Mouse (Mus musculus): ENCODE measurements at regions not wholly inside any gene's neighbourhood (a gene's known extent, or its start where the extent isn't known, plus 50 kb on each side); places are given as distances from the start of the nearest gene placed in this dataset.
A peak's percentile ranks its signal among the peaks of the same experiment; 100 is the strongest.
"Not testable (repeated sequence)": the region's sequence is repeated elsewhere in the genome, so short reads cannot be mapped to it uniquely, and the experiment has no call there.

DNA sequence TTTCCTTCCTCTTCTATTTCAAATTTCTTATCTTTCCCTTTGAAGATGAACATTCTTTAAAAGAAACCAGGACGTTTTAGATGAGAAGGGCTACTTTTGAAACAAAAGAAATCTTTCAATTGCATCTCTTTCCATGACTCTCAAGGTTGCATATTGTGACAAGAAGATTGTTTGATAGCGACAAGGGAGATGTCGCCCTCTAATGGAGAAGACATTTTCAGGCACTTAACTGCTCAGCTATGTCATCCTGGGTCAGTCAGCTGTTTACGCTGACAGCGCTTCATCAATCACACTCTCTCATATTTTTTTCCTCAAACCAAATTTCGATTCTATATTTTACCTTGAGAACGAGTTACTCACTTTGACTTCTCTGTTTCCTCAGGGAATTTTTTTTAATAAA is 122.2 kb upstream of the Nabp1 start:
- no peak for DNase-seq (ENCODE audit: low read depth, low spot score)

GRCm38 (mm10) chr1:51596935-51597820 is 119.0 kb upstream of the Nabp1 start:
- peak; percentile 90 for DNase-seq (ENCODE audit: low read depth, low spot score)

GRCm38 (mm10) chr1:51594666-51595065 is 116.4 kb upstream of the Nabp1 start:
- DNase-seq (ENCODE audit: low read depth, low spot score): no peak

- DNase-seq (ENCODE audit: low read depth, low spot score): no peak
Observed at GRCm38 (mm10) chr1:51593621-51594441, 115.6 kb upstream of the Nabp1 start.

GRCm38 (mm10) chr1:51591886-51592285 is 113.7 kb upstream of the Nabp1 start:
- DNase-seq (ENCODE audit: low read depth, low spot score): no peak

DNA sequence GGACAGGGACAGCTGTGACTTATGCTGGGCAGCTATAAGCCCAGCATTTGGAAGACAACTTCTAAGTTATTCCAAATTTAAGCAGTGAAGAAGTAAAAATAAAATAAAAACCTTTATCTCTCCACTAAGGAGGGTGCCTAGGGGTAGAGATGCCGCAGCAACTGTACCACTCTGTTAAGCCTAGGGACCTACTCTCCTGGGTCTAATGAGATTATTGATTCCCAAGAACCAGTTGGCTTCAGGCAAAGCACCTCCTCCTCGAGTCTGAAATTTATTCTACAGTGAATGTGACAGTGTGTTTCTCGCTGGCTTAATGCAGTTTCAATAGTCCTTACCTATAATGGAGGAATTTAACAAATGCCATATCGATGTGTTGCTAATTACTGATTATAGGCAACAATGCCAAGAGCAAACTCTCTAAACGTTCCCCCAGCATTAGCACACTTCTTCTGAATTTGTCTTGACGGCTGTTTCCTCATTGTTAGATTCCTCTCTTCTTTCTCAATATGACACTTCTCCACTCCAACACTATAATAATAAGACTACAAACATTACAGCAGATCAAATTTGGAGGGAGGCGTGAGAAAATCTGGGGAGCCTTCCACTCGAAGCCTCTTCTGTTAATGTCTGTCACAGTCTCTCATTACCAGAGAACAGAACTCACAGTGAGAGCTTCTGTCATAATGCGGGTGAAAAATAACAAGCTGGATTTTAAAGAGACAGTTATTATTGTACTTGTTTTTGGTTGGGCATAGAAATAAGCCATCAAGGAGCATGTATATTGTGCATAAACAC is 112.6 kb upstream of the Nabp1 start:
- no peak for DNase-seq (ENCODE audit: low read depth, low spot score)

DNA sequence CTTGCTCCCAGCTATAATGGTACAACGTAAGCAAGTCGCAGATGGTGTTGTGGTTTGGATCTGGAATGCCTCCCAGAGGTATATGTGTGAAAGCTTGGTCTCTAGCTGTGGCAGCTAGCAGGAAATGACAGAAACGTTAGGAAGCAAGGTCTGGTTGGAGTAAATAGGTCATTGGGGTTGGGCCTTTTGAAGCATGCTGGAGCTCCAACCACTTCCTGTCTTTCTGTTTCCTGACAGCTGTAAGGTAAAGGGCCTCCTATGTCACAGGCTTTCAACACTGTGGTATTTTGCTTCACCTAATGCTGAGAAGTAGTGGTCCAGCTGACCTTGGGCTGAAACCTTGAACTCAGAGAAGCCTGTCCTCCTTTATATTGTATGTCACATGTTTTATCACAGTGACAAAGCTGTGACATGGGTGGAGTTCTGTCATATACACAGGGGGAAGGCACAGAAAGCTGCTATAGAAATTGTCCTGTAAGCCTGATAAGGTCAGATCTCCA is 106.8 kb upstream of the Nabp1 start:
- DNase-seq (ENCODE audit: low read depth, low spot score): no peak

DNA sequence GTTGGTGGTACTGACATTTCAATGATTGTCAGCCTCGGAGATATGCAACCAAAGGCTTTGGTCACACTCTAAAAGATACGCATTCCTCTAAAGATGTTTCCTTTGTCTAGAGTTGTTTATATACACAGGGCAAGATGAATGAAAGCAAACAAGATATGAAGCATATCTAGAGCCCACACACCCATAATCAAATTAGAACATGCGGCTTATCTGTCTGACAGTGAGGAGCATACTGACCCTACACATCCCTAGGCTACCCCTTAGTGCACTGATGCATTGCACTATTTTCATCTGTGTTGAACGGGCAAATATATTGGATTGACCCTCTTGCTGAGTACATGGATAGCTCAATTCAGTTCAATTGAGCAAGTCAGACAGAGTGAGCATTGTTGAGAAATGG is 105.6 kb upstream of the Nabp1 start:
- DNase-seq (ENCODE audit: low read depth, low spot score): no peak

DNA sequence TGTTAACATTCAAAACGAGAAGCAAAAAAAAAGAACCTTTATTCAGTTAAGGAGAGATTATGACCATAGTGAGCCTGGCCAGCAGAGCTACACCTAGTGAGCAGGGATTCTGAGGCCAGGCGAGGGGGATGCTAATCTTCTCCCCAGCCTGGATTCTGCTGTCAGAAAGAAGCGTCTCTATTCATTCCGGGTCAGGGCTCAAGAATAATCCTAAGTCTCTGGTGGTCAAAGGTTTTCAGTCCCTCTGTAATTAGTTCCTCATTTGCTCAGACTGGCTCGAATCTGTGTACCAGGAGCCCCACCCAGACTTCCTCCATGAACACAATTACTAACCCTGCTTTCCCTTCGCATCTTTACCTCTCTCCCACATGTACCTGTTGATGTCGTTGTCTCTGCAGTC is 101.8 kb upstream of the Nabp1 start:
- DNase-seq (ENCODE audit: low read depth, low spot score): no peak

GRCm38 (mm10) chr1:51577701-51578100 is 99.5 kb upstream of the Nabp1 start:
- DNase-seq (ENCODE audit: low read depth, low spot score): no peak

- no peak for DNase-seq (ENCODE audit: low read depth, low spot score)
Observed at GRCm38 (mm10) chr1:51572314-51573078, 94.3 kb upstream of the Nabp1 start.

DNA sequence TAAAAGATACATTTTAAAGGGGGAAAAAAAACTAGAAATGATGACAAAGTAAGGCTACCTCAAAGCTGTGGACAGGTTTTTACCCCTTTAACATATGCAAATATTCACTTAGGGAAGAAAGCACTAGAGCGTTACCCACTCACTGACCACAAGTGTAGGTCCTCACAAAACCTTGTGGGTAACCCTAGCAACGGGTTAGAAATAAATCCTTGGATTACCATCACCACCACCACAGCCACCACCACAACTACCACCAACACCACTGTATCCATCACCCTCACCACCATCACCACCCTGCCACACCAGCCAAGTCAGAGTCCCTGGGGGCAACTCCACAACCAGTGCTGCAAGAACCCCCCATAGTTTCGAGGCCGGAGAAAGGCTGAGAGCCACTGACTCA is 91.4 kb upstream of the Nabp1 start:
- DNase-seq (ENCODE audit: low read depth, low spot score): no peak

DNA sequence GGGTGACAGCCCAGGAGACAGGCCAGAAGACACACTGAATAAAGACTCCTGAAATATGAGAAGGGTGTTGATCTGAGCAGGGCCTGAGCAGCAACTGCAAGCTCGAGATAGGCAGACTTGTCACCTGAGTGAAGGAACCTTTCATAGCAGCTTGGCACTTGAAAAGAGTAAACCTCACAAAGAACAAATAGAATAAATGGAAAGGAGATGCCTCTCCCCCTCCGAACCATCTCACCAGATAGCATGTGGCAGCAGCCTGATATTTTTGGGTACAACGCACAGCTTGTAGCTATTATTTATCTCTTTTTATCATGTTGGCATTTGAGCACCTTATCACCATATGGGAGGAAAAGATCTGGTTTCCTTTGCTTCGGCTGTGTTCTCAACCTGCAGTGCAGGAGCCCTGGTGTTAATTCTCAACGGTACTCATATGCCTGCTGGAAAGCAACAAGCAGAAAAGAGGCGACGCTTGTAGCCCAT is 88.0 kb upstream of the Nabp1 start:
- DNase-seq (ENCODE audit: low read depth, low spot score): no peak

- not testable (repeated sequence) for DNase-seq (ENCODE audit: low read depth, low spot score)
Observed at GRCm38 (mm10) chr1:51556616-51557015, 78.4 kb upstream of the Nabp1 start.

DNA sequence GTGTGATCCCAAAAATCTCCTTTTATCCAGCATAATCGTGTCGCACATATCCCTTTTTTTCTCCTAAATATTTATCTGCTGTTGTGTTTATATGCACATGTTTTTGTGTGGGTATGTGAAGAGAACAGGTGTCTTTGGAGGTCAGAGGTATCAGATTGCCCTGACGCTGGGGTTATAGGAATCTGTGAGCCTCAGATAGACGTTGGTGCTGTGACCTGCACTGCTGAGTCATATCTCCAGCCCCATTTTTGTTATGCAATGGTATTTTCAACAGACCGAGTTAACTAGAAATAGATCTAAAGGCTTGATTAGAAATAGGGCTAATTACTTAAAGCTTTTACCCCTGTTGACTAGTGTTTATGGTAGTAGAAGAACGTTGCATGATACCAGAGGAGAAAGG is 75.5 kb upstream of the Nabp1 start:
- no peak for DNase-seq (ENCODE audit: low read depth, low spot score)

- no peak for DNase-seq (ENCODE audit: low read depth, low spot score)
Observed at GRCm38 (mm10) chr1:51551624-51552023, 73.4 kb upstream of the Nabp1 start.

DNA sequence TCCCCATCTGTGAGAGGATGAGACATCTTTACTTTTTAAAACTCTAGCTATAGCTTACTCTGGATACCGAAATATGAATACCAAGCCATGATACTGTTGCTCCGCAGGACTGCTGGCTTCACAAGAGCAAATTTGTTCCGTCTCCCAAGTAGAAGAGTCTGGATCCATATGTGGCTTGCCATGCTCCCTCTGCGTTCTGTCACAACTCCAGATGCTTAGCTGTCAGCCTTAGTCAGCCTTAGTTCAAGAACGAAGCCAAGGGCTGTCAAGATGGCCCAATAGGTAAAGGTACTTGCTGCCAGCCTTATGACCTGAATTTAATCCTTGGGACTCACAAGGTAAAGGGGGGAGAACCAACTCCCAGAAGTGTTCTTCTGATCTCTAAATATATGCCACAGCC is 64.6 kb upstream of the Nabp1 start:
- DNase-seq (ENCODE audit: low read depth, low spot score): no peak

- DNase-seq (ENCODE audit: low read depth, low spot score): no peak
Observed at GRCm38 (mm10) chr1:51539634-51540033, 61.4 kb upstream of the Nabp1 start.

- DNase-seq (ENCODE audit: low read depth, low spot score): no peak
Observed at GRCm38 (mm10) chr1:51538836-51539235, 60.6 kb upstream of the Nabp1 start.

DNA sequence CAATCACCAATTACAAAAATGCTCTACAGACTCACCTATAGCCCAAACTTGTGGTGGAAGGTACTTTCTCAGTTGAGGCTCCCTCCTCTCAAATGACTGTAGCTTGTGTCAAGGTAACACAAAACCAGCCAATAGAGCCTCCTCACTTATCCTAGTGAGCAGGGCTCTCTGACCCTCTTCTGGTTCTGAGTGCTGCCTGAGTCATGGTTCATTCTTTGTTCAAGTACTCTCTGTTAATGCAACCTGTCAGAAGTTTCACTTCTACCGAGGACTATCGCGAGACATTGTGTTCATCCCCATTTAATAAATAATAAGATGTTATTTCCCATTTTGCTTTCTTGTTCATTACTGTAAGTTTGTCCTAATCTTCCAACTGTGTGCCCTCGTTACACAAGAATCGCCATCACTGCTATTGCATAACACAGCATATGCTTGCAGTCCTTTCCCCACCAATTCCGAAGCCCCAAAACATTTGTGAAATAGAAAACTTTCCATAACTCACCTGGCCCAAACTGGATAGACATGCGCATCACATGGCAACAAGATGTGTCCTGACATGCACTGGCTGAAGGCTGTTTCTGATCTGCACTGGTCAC is 59.6 kb upstream of the Nabp1 start:
- DNase-seq (ENCODE audit: low read depth, low spot score): no peak

Data from forelimb bud, embryonic 11.5 days (tissue).